Mouse (Mus musculus): Measurements from ENCODE around the gene Acp7. TPM values are rescaled to one million over a fixed set of nuclear protein-coding genes. Genes with fewer than 3 reads are reported as not detected.
A peak's percentile ranks its signal among the peaks of the same experiment; 100 is the strongest.
"Not testable (repeated sequence)": the region's sequence is repeated elsewhere in the genome, so short reads cannot be mapped to it uniquely, and the experiment has no call there.

Acp7 gene
- polyA plus RNA-seq, 1 experiment from 2014 or later: not detected

GRCm38 (mm10) chr7:28619098-28619715 is 11.9 kb downstream of the Acp7 start:
- Histone ChIP-seq H3K4me1 (replicated peaks; ENCODE audit: control insufficient read depth, insufficient read depth, low read length) (no peaks in the 10 kb centered on the region), H3K9me3 (ENCODE audit: control insufficient read depth, low read length) (no peaks in the 10 kb centered on the region), H3K4me3 (replicated peaks; ENCODE audit: low read length) (no peak overlapping the region), H3K36me3 (ENCODE audit: control insufficient read depth, insufficient read depth) (no peaks in the 10 kb centered on the region), H3K4me2 (ENCODE audit: low read length) (no peak overlapping the region), H3K9ac (replicated peaks; ENCODE audit: low read depth, low read length) (no peak overlapping the region), H3K27me3 (replicated peaks; ENCODE audit: control insufficient read depth, insufficient read depth, low read length) (no peaks in the 10 kb centered on the region), H3K27ac (ENCODE audit: low read length) (no peak overlapping the region)
- WGBS: 81% methylated on average over 9 of the region's 9 CpGs
- ATAC-seq: no peak

- Histone ChIP-seq H3K27ac (ENCODE audit: low read length) (no peak overlapping the region), H3K4me3 (replicated peaks; ENCODE audit: low read length) (no peak overlapping the region), H3K4me2 (ENCODE audit: low read length) (no peak overlapping the region), H3K9ac (replicated peaks; ENCODE audit: low read depth, low read length) (no peak overlapping the region), H3K4me1 (replicated peaks; ENCODE audit: control insufficient read depth, insufficient read depth, low read length) (peaks cover 4% of the 10 kb centered on the region), H3K9me3 (ENCODE audit: control insufficient read depth, low read length) (no peaks in the 10 kb centered on the region), H3K36me3 (ENCODE audit: control insufficient read depth, insufficient read depth) (no peaks in the 10 kb centered on the region), H3K27me3 (replicated peaks; ENCODE audit: control insufficient read depth, insufficient read depth, low read length) (no peaks in the 10 kb centered on the region)
- WGBS: 95% methylated on average over 8 of the region's 8 CpGs
- ATAC-seq: no peak
These were observed 25.2 kb downstream of the Acp7 start for GRCm38 (mm10) chr7:28605951-28606350.

- 86% methylated on average over 2 of the region's 2 CpGs for WGBS
- ATAC-seq; H3K4me2 ChIP-seq (ENCODE audit: low read length); H3K36me3 ChIP-seq (ENCODE audit: control insufficient read depth, insufficient read depth); H3K9me3 ChIP-seq (ENCODE audit: control insufficient read depth, low read length); H3K27ac ChIP-seq (ENCODE audit: low read length); H3K9ac ChIP-seq (replicated peaks; ENCODE audit: low read depth, low read length); H3K27me3 ChIP-seq (replicated peaks; ENCODE audit: control insufficient read depth, insufficient read depth, low read length); H3K4me3 ChIP-seq (replicated peaks; ENCODE audit: low read length); H3K4me1 ChIP-seq (replicated peaks; ENCODE audit: control insufficient read depth, insufficient read depth, low read length): not testable (repeated sequence)
These were observed 27.3 kb downstream of the Acp7 start for GRCm38 (mm10) chr7:28603788-28604187.

GRCm38 (mm10) chr7:28603136-28603535 is 28.0 kb downstream of the Acp7 start:
- Histone ChIP-seq H3K9ac (replicated peaks; ENCODE audit: low read depth, low read length) (no peak overlapping the region), H3K36me3 (ENCODE audit: control insufficient read depth, insufficient read depth) (no peaks in the 10 kb centered on the region), H3K27me3 (replicated peaks; ENCODE audit: control insufficient read depth, insufficient read depth, low read length) (no peaks in the 10 kb centered on the region), H3K4me3 (replicated peaks; ENCODE audit: low read length) (no peak overlapping the region), H3K4me1 (replicated peaks; ENCODE audit: control insufficient read depth, insufficient read depth, low read length) (peaks cover 8% of the 10 kb centered on the region), H3K4me2 (ENCODE audit: low read length) (no peak overlapping the region), H3K27ac (ENCODE audit: low read length) (no peak overlapping the region), H3K9me3 (ENCODE audit: control insufficient read depth, low read length) (no peaks in the 10 kb centered on the region)
- WGBS: 63% methylated on average over 5 of the region's 5 CpGs
- ATAC-seq: no peak

GRCm38 (mm10) chr7:28601668-28602067 is 29.5 kb downstream of the Acp7 start:
- 20% methylated on average over 7 of the region's 7 CpGs for WGBS
- Histone ChIP-seq H3K27me3 (replicated peaks; ENCODE audit: control insufficient read depth, insufficient read depth, low read length) (no peaks in the 10 kb centered on the region), H3K4me3 (replicated peaks; ENCODE audit: low read length) (no peak overlapping the region), H3K27ac (ENCODE audit: low read length) (peak overlapping the region; percentile 41), H3K9ac (replicated peaks; ENCODE audit: low read depth, low read length) (no peak overlapping the region), H3K9me3 (ENCODE audit: control insufficient read depth, low read length) (no peaks in the 10 kb centered on the region), H3K36me3 (ENCODE audit: control insufficient read depth, insufficient read depth) (no peaks in the 10 kb centered on the region), H3K4me2 (ENCODE audit: low read length) (no peak overlapping the region), H3K4me1 (replicated peaks; ENCODE audit: control insufficient read depth, insufficient read depth, low read length) (peaks cover 17% of the 10 kb centered on the region)
- no peak for ATAC-seq

GRCm38 (mm10) chr7:28601029-28601428 is 30.1 kb downstream of the Acp7 start:
- whole genome bisulfite sequencing: 15% methylated on average over 11 of the region's 11 CpGs
- peaks cover 24% of the 10 kb centered on the region for H3K4me1 ChIP-seq (replicated peaks; ENCODE audit: control insufficient read depth, insufficient read depth, low read length)
- no peak for ATAC-seq
- H3K27ac ChIP-seq (ENCODE audit: low read length): peak overlapping the region; percentile 41; the same call in 1 of the 2 replicates
- H3K9me3 ChIP-seq (ENCODE audit: control insufficient read depth, low read length): no peaks in the 10 kb centered on the region
- no peak overlapping the region for H3K9ac ChIP-seq (replicated peaks; ENCODE audit: low read depth, low read length)
- no peak overlapping the region for H3K4me3 ChIP-seq (replicated peaks; ENCODE audit: low read length)
- H3K36me3 ChIP-seq (ENCODE audit: control insufficient read depth, insufficient read depth): no peaks in the 10 kb centered on the region
- H3K4me2 ChIP-seq (ENCODE audit: low read length): no peak overlapping the region
- no peaks in the 10 kb centered on the region for H3K27me3 ChIP-seq (replicated peaks; ENCODE audit: control insufficient read depth, insufficient read depth, low read length)

GRCm38 (mm10) chr7:28598951-28599350 is 32.2 kb downstream of the Acp7 start:
- Histone ChIP-seq H3K4me3 (replicated peaks; ENCODE audit: low read length) (no peak overlapping the region), H3K4me2 (ENCODE audit: low read length) (no peak overlapping the region), H3K36me3 (ENCODE audit: control insufficient read depth, insufficient read depth) (no peaks in the 10 kb centered on the region), H3K27me3 (replicated peaks; ENCODE audit: control insufficient read depth, insufficient read depth, low read length) (no peaks in the 10 kb centered on the region), H3K4me1 (replicated peaks; ENCODE audit: control insufficient read depth, insufficient read depth, low read length) (peaks cover 32% of the 10 kb centered on the region), H3K9me3 (ENCODE audit: control insufficient read depth, low read length) (no peaks in the 10 kb centered on the region), H3K9ac (replicated peaks; ENCODE audit: low read depth, low read length) (no peak overlapping the region), H3K27ac (ENCODE audit: low read length) (no peak overlapping the region)
- no peak for ATAC-seq
- 76% methylated on average over 2 of the region's 2 CpGs for WGBS

GRCm38 (mm10) chr7:28597642-28598446 is 33.3 kb downstream of the Acp7 start, which contains the start of the genes Samd4b and Pak4:
Gene Samd4b, minus strand, starts transcription at chr7:28598144.
Gene Pak4, minus strand, starts transcription at chr7:28598185.
- WGBS: under 1% methylated on average over 66 of the region's 66 CpGs
- peak; percentile 96 for ATAC-seq
- Histone ChIP-seq H3K4me3 (replicated peaks; ENCODE audit: low read length) (peak within 1 kb of the TSS; percentile 67), H3K9me3 (ENCODE audit: control insufficient read depth, low read length) (no peaks in the 10 kb centered on the region), H3K4me2 (ENCODE audit: low read length) (peak within 1 kb of the TSS; percentile 80), H3K27me3 (replicated peaks; ENCODE audit: control insufficient read depth, insufficient read depth, low read length) (no peaks in the 10 kb centered on the region), H3K9ac (replicated peaks; ENCODE audit: low read depth, low read length) (peak within 1 kb of the TSS; percentile 76), H3K27ac (ENCODE audit: low read length) (peak within 1 kb of the TSS; percentile 73), H3K4me1 (replicated peaks; ENCODE audit: control insufficient read depth, insufficient read depth, low read length) (peaks cover 35% of the 10 kb centered on the region), H3K36me3 (ENCODE audit: control insufficient read depth, insufficient read depth) (no peaks in the 10 kb centered on the region)

GRCm38 (mm10) chr7:28597277-28597570 is 33.9 kb downstream of the Acp7 start:
- peaks cover 35% of the 10 kb centered on the region for H3K4me1 ChIP-seq (replicated peaks; ENCODE audit: control insufficient read depth, insufficient read depth, low read length)
- ATAC-seq: no peak
- peak overlapping the region; percentile 34 for H3K27ac ChIP-seq (ENCODE audit: low read length)
- H3K9me3 ChIP-seq (ENCODE audit: control insufficient read depth, low read length): no peaks in the 10 kb centered on the region
- 7% methylated on average over 9 of the region's 9 CpGs for WGBS
- H3K9ac ChIP-seq (replicated peaks; ENCODE audit: low read depth, low read length): peak overlapping the region; percentile 76
- peak overlapping the region; percentile 80 for H3K4me2 ChIP-seq (ENCODE audit: low read length)
- H3K36me3 ChIP-seq (ENCODE audit: control insufficient read depth, insufficient read depth): no peaks in the 10 kb centered on the region
- peak overlapping the region; percentile 67 for H3K4me3 ChIP-seq (replicated peaks; ENCODE audit: low read length)
- H3K27me3 ChIP-seq (replicated peaks; ENCODE audit: control insufficient read depth, insufficient read depth, low read length): no peaks in the 10 kb centered on the region

Data from forebrain, embryonic 16.5 days (tissue).